Mouse (Mus musculus) hindbrain, embryonic 15.5 days (tissue): ENCODE measurements around the gene Them7. TPM values are rescaled to one million over a fixed set of nuclear protein-coding genes. Genes with fewer than 3 reads are reported as not detected.

ENCODE experiments used
- polyA plus RNA-seq: library from polyadenylated mRNA; unstranded; fragments of >200 nt; fragmentation: Nextera tagmentation; extraction: Ambion mirVana; gene quantifications from 2 replicates; pipeline ENCODE4 v1.2.1, GENCODE M21; 2015

The Them7 gene
- polyA plus RNA-seq, 1 experiment from 2014 or later, result 0.09 TPM

Other genes starting within 250 kb of the Them7 start
- gene Eif3m, start 207.2 kb upstream of the Them7 start, polyA plus RNA-seq, result 159 and 167 TPM in 2 replicates
- not detected in 2 replicates for gene Gm11060, start 132.3 kb upstream of the Them7 start, polyA plus RNA-seq
- gene Wt1, start 97.8 kb upstream of the Them7 start, polyA plus RNA-seq, result 0.51 and 1.0 TPM in 2 replicates
- 70.0 and 70.8 TPM in 2 replicates for gene Rcn1, start 175.0 kb downstream of the Them7 start, polyA plus RNA-seq